Mouse (Mus musculus): ENCODE measurements around the gene Gtf2h1. TPM values are rescaled to one million over a fixed set of nuclear protein-coding genes. Genes with fewer than 3 reads are reported as not detected.

Gene Gtf2h1
- polyA plus RNA-seq, 1 experiment from 2014 or later: 51.2 TPM

GRCm38 (mm10) chr7:46768451-46768850 is 27.5 kb upstream of the Gtf2h1 start:
- DNase-seq (ENCODE audit: low spot score) (no peak), ATAC-seq (ENCODE audit: low read depth) (no peak)
- H3K27ac ChIP-seq (replicated peaks; ENCODE audit: low read depth, low read length): no peak overlapping the region
- H3K4me3 ChIP-seq (ENCODE audit: low read depth, low read length): no peak overlapping the region
- no peaks in the 10 kb centered on the region for H3K27me3 ChIP-seq (replicated peaks; ENCODE audit: control insufficient read depth, insufficient read depth, low read length)
- no peaks in the 10 kb centered on the region for H3K4me1 ChIP-seq (ENCODE audit: control insufficient read depth, insufficient read depth, low read length)
- no peaks in the 10 kb centered on the region for H3K9me3 ChIP-seq (ENCODE audit: control insufficient read depth, low read length)
- peaks cover 76% of the 10 kb centered on the region for H3K36me3 ChIP-seq (ENCODE audit: control insufficient read depth, insufficient read depth, low read length)
- WGBS: 83% methylated on average over 7 of the region's 7 CpGs
- H3K9ac ChIP-seq (ENCODE audit: low read depth, low read length): no peak overlapping the region
- H3K4me2 ChIP-seq (ENCODE audit: low read depth, low read length): no peak overlapping the region

DNA sequence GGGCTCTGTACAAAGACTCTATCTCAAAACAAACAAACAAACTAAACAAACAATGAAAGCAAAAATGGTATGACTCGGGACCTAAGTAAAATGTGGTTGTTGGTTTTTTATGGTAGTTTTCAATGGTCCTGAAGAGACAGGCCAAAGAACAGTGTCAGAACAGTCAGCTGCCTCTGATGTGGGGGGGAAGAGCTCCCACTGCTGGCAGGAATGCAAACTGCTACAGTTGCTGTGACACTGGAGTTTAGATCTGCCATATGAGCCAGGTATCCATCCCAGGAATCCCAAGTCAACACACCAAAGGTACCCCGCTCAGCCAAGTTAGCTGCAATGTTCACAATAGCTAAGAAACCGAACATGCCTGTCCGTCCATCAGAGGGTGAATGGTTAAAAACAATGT is 25.2 kb upstream of the Gtf2h1 start:
- Histone ChIP-seq H3K36me3 (ENCODE audit: control insufficient read depth, insufficient read depth, low read length) (peaks cover 80% of the 10 kb centered on the region), H3K4me3 (ENCODE audit: low read depth, low read length) (no peak overlapping the region), H3K4me1 (ENCODE audit: control insufficient read depth, insufficient read depth, low read length) (no peaks in the 10 kb centered on the region), H3K9me3 (ENCODE audit: control insufficient read depth, low read length) (no peaks in the 10 kb centered on the region), H3K27ac (replicated peaks; ENCODE audit: low read depth, low read length) (no peak overlapping the region), H3K9ac (ENCODE audit: low read depth, low read length) (no peak overlapping the region), H3K27me3 (replicated peaks; ENCODE audit: control insufficient read depth, insufficient read depth, low read length) (no peaks in the 10 kb centered on the region), H3K4me2 (ENCODE audit: low read depth, low read length) (no peak overlapping the region)
- DNase-seq (ENCODE audit: low spot score) (peak; percentile 62), ATAC-seq (ENCODE audit: low read depth) (no peak)
- WGBS: 59% methylated on average over 4 of the region's 4 CpGs

DNA sequence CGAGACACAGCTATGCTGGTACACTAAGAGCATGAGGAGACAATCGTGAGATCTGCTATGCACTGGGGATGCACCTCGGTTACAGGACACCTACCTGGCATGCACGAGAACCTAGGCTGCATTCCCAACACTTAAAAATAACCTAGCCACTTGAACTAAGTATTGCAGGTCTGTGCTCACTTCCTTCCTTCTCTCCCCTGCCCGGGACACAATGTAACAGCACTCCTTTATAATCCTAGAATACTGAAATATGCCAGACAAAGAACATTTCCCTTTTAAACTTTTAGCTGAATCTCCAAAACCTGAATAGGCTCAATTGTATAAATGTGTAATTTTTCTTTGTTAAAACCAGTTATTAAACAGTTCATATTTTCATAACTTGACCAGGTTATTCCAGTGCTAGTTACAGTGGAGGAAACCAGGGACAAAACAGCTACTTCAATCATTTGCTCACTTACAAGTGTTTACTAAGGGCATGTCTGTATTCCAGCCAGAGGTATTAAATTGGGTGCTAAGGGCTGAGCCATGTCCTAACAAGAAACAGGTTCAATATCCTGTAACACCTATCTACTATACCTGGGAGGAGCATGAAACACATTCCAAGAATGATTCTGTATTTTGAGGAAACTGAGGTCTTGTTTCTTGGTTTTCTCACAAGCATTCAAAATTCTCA is 6.6 kb upstream of the Gtf2h1 start:
- no peak overlapping the region for H3K4me3 ChIP-seq (ENCODE audit: low read depth, low read length)
- no peak overlapping the region for H3K27ac ChIP-seq (replicated peaks; ENCODE audit: low read depth, low read length)
- peaks cover 65% of the 10 kb centered on the region for H3K36me3 ChIP-seq (ENCODE audit: control insufficient read depth, insufficient read depth, low read length)
- WGBS: 78% methylated on average over 5 of the region's 5 CpGs
- no peak overlapping the region for H3K4me2 ChIP-seq (ENCODE audit: low read depth, low read length)
- H3K9ac ChIP-seq (ENCODE audit: low read depth, low read length): no peak overlapping the region
- peaks cover 3% of the 10 kb centered on the region; the same call in 1 of the 2 replicates for H3K4me1 ChIP-seq (ENCODE audit: control insufficient read depth, insufficient read depth, low read length)
- DNase-seq (ENCODE audit: low spot score) (no peak), ATAC-seq (ENCODE audit: low read depth) (no peak)
- H3K9me3 ChIP-seq (ENCODE audit: control insufficient read depth, low read length): no peaks in the 10 kb centered on the region
- H3K27me3 ChIP-seq (replicated peaks; ENCODE audit: control insufficient read depth, insufficient read depth, low read length): no peaks in the 10 kb centered on the region

DNA sequence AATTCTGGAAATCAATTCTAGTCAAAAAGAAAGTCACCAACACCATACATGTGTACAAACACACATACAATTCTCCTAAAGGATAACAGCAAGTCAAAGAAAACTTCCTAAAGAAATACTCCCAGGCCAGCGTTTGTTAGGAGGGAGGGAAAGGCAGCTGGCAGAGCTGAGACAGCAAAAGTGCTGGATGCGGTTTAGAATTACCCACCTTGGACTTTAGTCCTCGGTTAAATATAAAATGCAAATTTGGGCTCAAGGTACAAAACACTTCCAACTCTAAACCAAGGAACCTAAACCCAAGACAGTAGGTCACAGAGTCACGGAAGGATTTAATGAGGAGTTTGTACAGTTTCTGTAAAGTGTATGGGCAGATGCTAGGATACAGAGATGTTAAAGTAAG is 2.0 kb upstream of the Gtf2h1 start:
- no peak for DNase-seq (ENCODE audit: low spot score)
- no peaks in the 10 kb centered on the region for H3K27me3 ChIP-seq (replicated peaks; ENCODE audit: control insufficient read depth, insufficient read depth, low read length)
- peaks cover 24% of the 10 kb centered on the region for H3K36me3 ChIP-seq (ENCODE audit: control insufficient read depth, insufficient read depth, low read length)
- no peak overlapping the region for H3K4me2 ChIP-seq (ENCODE audit: low read depth, low read length)
- WGBS: 81% methylated on average over 4 of the region's 4 CpGs
- no peaks in the 10 kb centered on the region for H3K9me3 ChIP-seq (ENCODE audit: control insufficient read depth, low read length)
- no peak overlapping the region for H3K4me3 ChIP-seq (ENCODE audit: low read depth, low read length)
- no peak overlapping the region for H3K9ac ChIP-seq (ENCODE audit: low read depth, low read length)
- peaks cover 13% of the 10 kb centered on the region for H3K4me1 ChIP-seq (ENCODE audit: control insufficient read depth, insufficient read depth, low read length)
- H3K27ac ChIP-seq (replicated peaks; ENCODE audit: low read depth, low read length): no peak overlapping the region
- ATAC-seq (ENCODE audit: low read depth): no peak

DNA sequence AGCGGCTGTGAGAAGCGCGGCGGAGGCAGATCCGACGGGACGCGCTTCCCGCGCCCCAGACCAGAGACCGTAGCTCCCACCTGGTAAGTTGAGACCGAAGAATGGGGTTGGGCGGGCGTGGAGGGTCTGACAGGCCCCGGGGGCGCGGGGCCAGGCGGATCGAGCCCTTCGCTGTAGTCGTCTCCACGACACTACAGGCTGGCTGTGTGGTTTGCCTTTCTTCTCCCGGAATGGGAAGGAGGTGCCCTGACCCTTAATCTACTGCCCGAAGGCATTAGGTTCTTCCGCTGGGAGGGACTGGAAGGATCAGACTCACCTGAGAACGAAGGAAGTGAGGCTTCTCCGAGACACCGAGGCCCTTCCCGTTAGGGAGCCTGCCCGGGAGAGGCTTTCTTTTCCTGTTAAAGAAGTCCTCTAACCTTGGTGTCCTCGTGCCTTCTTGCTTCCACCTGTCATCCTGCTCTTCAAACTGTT is 340 bp downstream of the Gtf2h1 start:
- peak overlapping the region; percentile 92 for H3K9ac ChIP-seq (ENCODE audit: low read depth, low read length)
- peak overlapping the region; percentile 90 for H3K4me2 ChIP-seq (ENCODE audit: low read depth, low read length)
- peaks cover 13% of the 10 kb centered on the region for H3K4me1 ChIP-seq (ENCODE audit: control insufficient read depth, insufficient read depth, low read length)
- H3K36me3 ChIP-seq (ENCODE audit: control insufficient read depth, insufficient read depth, low read length): peaks cover 23% of the 10 kb centered on the region
- H3K27me3 ChIP-seq (replicated peaks; ENCODE audit: control insufficient read depth, insufficient read depth, low read length): no peaks in the 10 kb centered on the region
- H3K9me3 ChIP-seq (ENCODE audit: control insufficient read depth, low read length): no peaks in the 10 kb centered on the region
- peak overlapping the region; percentile 87 for H3K27ac ChIP-seq (replicated peaks; ENCODE audit: low read depth, low read length)
- ATAC-seq (ENCODE audit: low read depth) (no peak), DNase-seq (ENCODE audit: low spot score) (peak; percentile 3)
- H3K4me3 ChIP-seq (ENCODE audit: low read depth, low read length): peak overlapping the region; percentile 98
- WGBS: 0% methylated on average over 11 of the region's 31 CpGs

GRCm38 (mm10) chr7:46796779-46797178 is 876 bp downstream of the Gtf2h1 start:
- Histone ChIP-seq H3K9ac (ENCODE audit: low read depth, low read length) (peak overlapping the region; percentile 92), H3K9me3 (ENCODE audit: control insufficient read depth, low read length) (no peaks in the 10 kb centered on the region), H3K27ac (replicated peaks; ENCODE audit: low read depth, low read length) (no peak overlapping the region), H3K4me2 (ENCODE audit: low read depth, low read length) (peak overlapping the region; percentile 90), H3K4me3 (ENCODE audit: low read depth, low read length) (peak overlapping the region; percentile 98), H3K4me1 (ENCODE audit: control insufficient read depth, insufficient read depth, low read length) (peaks cover 13% of the 10 kb centered on the region), H3K27me3 (replicated peaks; ENCODE audit: control insufficient read depth, insufficient read depth, low read length) (no peaks in the 10 kb centered on the region), H3K36me3 (ENCODE audit: control insufficient read depth, insufficient read depth, low read length) (peaks cover 27% of the 10 kb centered on the region)
- DNase-seq (ENCODE audit: low spot score) (no peak), ATAC-seq (ENCODE audit: low read depth) (no peak)
- 50% methylated on average over 6 of the region's 6 CpGs for WGBS

GRCm38 (mm10) chr7:46810325-46810724 is 14.4 kb downstream of the Gtf2h1 start:
- H3K4me2 ChIP-seq (ENCODE audit: low read depth, low read length): no peak overlapping the region
- no peaks in the 10 kb centered on the region for H3K9me3 ChIP-seq (ENCODE audit: control insufficient read depth, low read length)
- peaks cover 92% of the 10 kb centered on the region for H3K36me3 ChIP-seq (ENCODE audit: control insufficient read depth, insufficient read depth, low read length)
- H3K27ac ChIP-seq (replicated peaks; ENCODE audit: low read depth, low read length): no peak overlapping the region
- H3K27me3 ChIP-seq (replicated peaks; ENCODE audit: control insufficient read depth, insufficient read depth, low read length): no peaks in the 10 kb centered on the region
- H3K9ac ChIP-seq (ENCODE audit: low read depth, low read length): no peak overlapping the region
- 97% methylated on average over 6 of the region's 6 CpGs for WGBS
- DNase-seq (ENCODE audit: low spot score) (no peak), ATAC-seq (ENCODE audit: low read depth) (no peak)
- no peak overlapping the region for H3K4me3 ChIP-seq (ENCODE audit: low read depth, low read length)
- no peaks in the 10 kb centered on the region for H3K4me1 ChIP-seq (ENCODE audit: control insufficient read depth, insufficient read depth, low read length)

DNA sequence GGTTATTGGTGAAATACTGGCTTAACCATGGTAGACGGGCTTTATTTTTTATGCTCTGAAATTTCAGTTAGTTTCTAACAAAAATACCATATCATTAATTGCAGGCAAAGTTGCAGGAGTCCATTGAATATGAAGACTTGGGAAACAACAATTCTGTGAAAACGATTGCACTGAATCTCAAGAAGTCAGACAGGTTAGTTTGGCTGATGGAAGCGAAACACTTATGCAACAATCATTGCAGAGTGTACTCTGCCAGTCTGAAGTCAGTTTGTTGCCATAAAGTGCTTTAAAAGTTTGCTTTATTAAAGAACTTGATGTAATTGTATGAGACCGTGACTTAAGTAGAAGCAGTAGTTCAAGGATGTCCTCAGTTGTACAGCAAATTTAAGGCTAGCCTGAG is 18.1 kb downstream of the Gtf2h1 start:
- WGBS: 90% methylated on average over 4 of the region's 4 CpGs
- no peak overlapping the region for H3K27ac ChIP-seq (replicated peaks; ENCODE audit: low read depth, low read length)
- DNase-seq (ENCODE audit: low spot score) (no peak), ATAC-seq (ENCODE audit: low read depth) (no peak)
- no peaks in the 10 kb centered on the region for H3K27me3 ChIP-seq (replicated peaks; ENCODE audit: control insufficient read depth, insufficient read depth, low read length)
- H3K4me2 ChIP-seq (ENCODE audit: low read depth, low read length): no peak overlapping the region
- no peak overlapping the region for H3K4me3 ChIP-seq (ENCODE audit: low read depth, low read length)
- peaks cover 93% of the 10 kb centered on the region for H3K36me3 ChIP-seq (ENCODE audit: control insufficient read depth, insufficient read depth, low read length)
- no peaks in the 10 kb centered on the region for H3K4me1 ChIP-seq (ENCODE audit: control insufficient read depth, insufficient read depth, low read length)
- H3K9me3 ChIP-seq (ENCODE audit: control insufficient read depth, low read length): no peaks in the 10 kb centered on the region
- no peak overlapping the region for H3K9ac ChIP-seq (ENCODE audit: low read depth, low read length)

Measured in embryonic facial prominence, embryonic 14.5 days (tissue).